Mouse (Mus musculus) testis, adult 2 months (tissue): Measurements from ENCODE around the gene Mycn. TPM values are rescaled to one million over a fixed set of nuclear protein-coding genes. Genes with fewer than 3 reads are reported as not detected.

ENCODE experiments used
- H3K27ac ChIP-seq: fragments of 200-500 bp; 2 replicates; pipeline ENCODE4 v1.5.1; 2012; ENCODE audit warnings: low read depth, low read length; ENCODE audit not compliant: control insufficient read depth, insufficient read depth
- H3K27me3 ChIP-seq: fragments of 200-500 bp; 2 replicates; pipeline ENCODE4 v1.6.1; 2012; ENCODE audit warnings: mild to moderate bottlenecking, low read length, moderate library complexity; ENCODE audit not compliant: control insufficient read depth, insufficient read depth
- H3K36me3 ChIP-seq: fragments of 200-500 bp; 2 replicates; pipeline ENCODE4 v1.6.1; 2012; ENCODE audit warnings: mild to moderate bottlenecking, low read length; ENCODE audit not compliant: control insufficient read depth, insufficient read depth
- H3K4me1 ChIP-seq: fragments of 200-500 bp; 2 replicates; pipeline ENCODE4 v1.6.1; 2012; ENCODE audit warnings: low read length; ENCODE audit not compliant: control insufficient read depth, insufficient read depth
- H3K4me3 ChIP-seq: fragments of 200-500 bp; 2 replicates; pipeline ENCODE4 v1.5.1; 2012; ENCODE audit warnings: low read depth, mild to moderate bottlenecking, low read length, moderate library complexity, mixed read lengths; ENCODE audit not compliant: control insufficient read depth
- CTCF ChIP-seq: fragments of 200-500 bp; IDR thresholded peaks from 2 replicates; pipeline ENCODE4 v1.5.1; 2012; ENCODE audit warnings: low read depth, mild to moderate bottlenecking, inconsistent platforms, low read length, moderate library complexity; ENCODE audit not compliant: control insufficient read depth, insufficient read depth, insufficient replicate concordance
- POLR2A ChIP-seq: fragments of 200-500 bp; IDR thresholded peaks from 2 replicates; pipeline ENCODE4 v1.6.1; 2012; ENCODE audit warnings: low read depth, mild to moderate bottlenecking, inconsistent platforms, low read length, moderate library complexity; ENCODE audit not compliant: control insufficient read depth
- polyA plus RNA-seq: library from polyadenylated mRNA; depleted of rRNA; stranded (reverse); fragments of >200 nt; gene quantifications from 2 replicates; pipeline ENCODE4 v1.2.3, GENCODE M21; 2012

The Mycn gene
- polyA plus RNA-seq, 1 experiment = 1.6 TPM

- H3K27me3 ChIP-seq = no peaks in the 10 kb centered on the region
- no peak overlapping the region for H3K4me3 ChIP-seq
- TF ChIP-seq POLR2A (no peak), CTCF (no peak)
- H3K27ac ChIP-seq = no peak overlapping the region
- no peaks in the 10 kb centered on the region for H3K36me3 ChIP-seq
- no peaks in the 10 kb centered on the region; the same call in 1 of the 2 replicates for H3K4me1 ChIP-seq
These were observed 17.3 kb downstream of the Mycn start for GRCm38 (mm10) chr12:12924446-12924845.

DNA sequence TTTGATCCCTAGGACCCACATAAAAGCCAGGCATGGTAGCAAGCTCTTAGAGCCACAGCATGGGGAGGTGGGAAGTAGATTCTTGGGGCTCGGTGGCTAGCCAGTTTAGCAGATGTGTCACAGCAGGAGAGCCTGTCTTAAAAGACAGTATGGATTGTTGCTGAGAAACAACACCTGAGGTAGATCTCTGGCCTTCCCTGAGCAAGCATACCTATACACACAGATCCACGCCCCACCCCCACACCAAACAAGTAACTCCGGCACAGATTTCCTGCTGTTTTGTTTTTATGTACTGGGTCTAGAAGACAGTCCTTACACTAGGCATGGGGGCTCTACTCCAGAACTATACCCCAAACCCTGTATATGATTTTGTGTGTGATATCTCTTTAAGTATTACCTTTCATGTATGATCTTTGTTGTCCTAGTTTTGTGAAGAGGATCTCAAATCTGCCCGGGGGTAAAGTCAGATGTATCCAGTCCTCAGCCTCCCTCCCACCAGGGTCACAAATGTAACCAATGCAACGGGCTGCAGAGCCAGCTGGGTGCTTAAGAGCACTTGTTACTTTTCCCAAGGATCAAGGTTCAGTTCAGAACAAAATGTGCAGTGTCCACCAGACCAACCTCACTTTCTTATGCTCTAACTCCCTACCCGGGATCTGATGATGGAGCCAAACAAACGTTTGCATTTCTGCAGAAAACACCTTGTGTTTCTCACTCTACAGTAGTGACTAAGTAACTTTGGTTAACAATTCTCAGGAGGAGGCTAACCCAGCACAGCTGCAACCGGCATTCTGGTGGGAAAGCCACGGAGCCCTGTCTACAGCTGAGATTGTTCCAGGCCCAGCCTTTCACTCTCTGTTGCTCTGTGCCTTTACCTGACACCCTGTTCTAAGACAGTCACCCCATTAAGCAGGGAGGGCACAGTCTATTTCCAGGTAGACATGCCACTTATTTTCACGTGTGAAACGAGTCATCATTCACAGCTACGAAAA, 21.3 kb downstream of the Mycn start:
- Histone ChIP-seq H3K4me3 (no peak overlapping the region), H3K4me1 (no peaks in the 10 kb centered on the region; the same call in 1 of the 2 replicates), H3K36me3 (no peaks in the 10 kb centered on the region), H3K27me3 (no peaks in the 10 kb centered on the region), H3K27ac (peak overlapping the region; percentile 41)
- TF ChIP-seq POLR2A = no peak

- H3K27me3 ChIP-seq = no peaks in the 10 kb centered on the region
- no peak for TF ChIP-seq CTCF
- TF ChIP-seq POLR2A = no peak
- no peak overlapping the region for H3K27ac ChIP-seq
- no peaks in the 10 kb centered on the region; the same call in 1 of the 2 replicates for H3K4me1 ChIP-seq
- H3K4me3 ChIP-seq = no peak overlapping the region
- no peaks in the 10 kb centered on the region for H3K36me3 ChIP-seq
These were observed 25.4 kb downstream of the Mycn start for GRCm38 (mm10) chr12:12916298-12916697.

- peak overlapping the region; percentile 47 for H3K4me3 ChIP-seq
- no peak for TF ChIP-seq POLR2A
- TF ChIP-seq CTCF = no peak
These were observed 31.2 kb downstream of the Mycn start for GRCm38 (mm10) chr12:12910356-12910979.

GRCm38 (mm10) chr12:12909631-12910277, 32.0 kb downstream of the Mycn start:
- Histone ChIP-seq H3K36me3 (no peaks in the 10 kb centered on the region), H3K27ac (no peak overlapping the region)

More at GRCm38 (mm10) chr12:12910356-12910979, 31.2 kb downstream of the Mycn start:
- H3K36me3 ChIP-seq = no peaks in the 10 kb centered on the region
- peaks cover 4% of the 10 kb centered on the region for H3K4me1 ChIP-seq
- H3K27me3 ChIP-seq = no peaks in the 10 kb centered on the region
- no peak overlapping the region for H3K27ac ChIP-seq

GRCm38 (mm10) chr12:12906771-12907170, 34.9 kb downstream of the Mycn start:
- TF ChIP-seq POLR2A (no peak), CTCF (no peak)
- H3K4me3 ChIP-seq = no peak overlapping the region
- peaks cover 16% of the 10 kb centered on the region for H3K4me1 ChIP-seq
- no peaks in the 10 kb centered on the region for H3K36me3 ChIP-seq
- H3K27ac ChIP-seq = no peak overlapping the region
- no peaks in the 10 kb centered on the region for H3K27me3 ChIP-seq

More at GRCm38 (mm10) chr12:12909631-12910277, 32.0 kb downstream of the Mycn start:
- Histone ChIP-seq H3K27me3 (no peaks in the 10 kb centered on the region), H3K4me1 (peaks cover 10% of the 10 kb centered on the region), H3K4me3 (peak overlapping the region; percentile 69)
- TF ChIP-seq CTCF (no peak), POLR2A (no peak)

DNA sequence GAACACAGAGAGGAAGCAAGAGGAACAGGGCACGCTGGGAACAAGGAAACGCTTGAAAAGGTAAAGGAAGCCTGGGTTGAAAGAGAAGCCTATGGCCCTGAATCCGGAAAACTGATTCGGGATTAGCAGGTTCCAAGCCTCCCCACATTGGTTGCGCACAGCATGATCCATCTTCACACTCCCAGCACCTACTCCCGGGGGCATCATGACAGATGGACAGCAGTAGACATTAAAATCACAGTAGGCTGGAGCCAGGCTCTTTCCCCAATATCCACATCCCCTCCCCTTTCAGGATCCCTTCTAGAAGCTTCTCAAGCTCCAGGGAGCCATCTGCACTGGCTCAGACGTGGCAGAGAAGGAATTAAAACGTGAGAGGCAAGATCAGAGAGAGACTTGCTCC, 35.4 kb downstream of the Mycn start:
- TF ChIP-seq CTCF (no peak), POLR2A (no peak)
- peaks cover 16% of the 10 kb centered on the region for H3K4me1 ChIP-seq

More for the DNA sequence above, 35.4 kb downstream of the Mycn start:
- no peak overlapping the region for H3K27ac ChIP-seq
- H3K27me3 ChIP-seq = no peaks in the 10 kb centered on the region
- H3K4me3 ChIP-seq = no peak overlapping the region
- no peaks in the 10 kb centered on the region for H3K36me3 ChIP-seq
